Mouse (Mus musculus) urinary bladder, postnatal 36 days (tissue): ENCODE results near the gene Ucp1.

Experiments used
- DNase-seq, 2 experiments: peaks; one replicate each; pipeline ENCODE4 v3.0.0; 2022; ENCODE audit warnings: low spot score in 2 of 2, mixed read lengths in 1 of 2

Ucp1 gene

GRCm38 (mm10) chr8:83331899-83332697, 41.9 kb downstream of the Ucp1 start, which contains the start of gene Elmod2:
Gene Elmod2, minus strand, starts transcription at chr8:83332486.
- peak; percentile 96 for DNase-seq

GRCm38 (mm10) chr8:83332864-83333263, 42.7 kb downstream of the Ucp1 start:
- no peak for DNase-seq

DNA sequence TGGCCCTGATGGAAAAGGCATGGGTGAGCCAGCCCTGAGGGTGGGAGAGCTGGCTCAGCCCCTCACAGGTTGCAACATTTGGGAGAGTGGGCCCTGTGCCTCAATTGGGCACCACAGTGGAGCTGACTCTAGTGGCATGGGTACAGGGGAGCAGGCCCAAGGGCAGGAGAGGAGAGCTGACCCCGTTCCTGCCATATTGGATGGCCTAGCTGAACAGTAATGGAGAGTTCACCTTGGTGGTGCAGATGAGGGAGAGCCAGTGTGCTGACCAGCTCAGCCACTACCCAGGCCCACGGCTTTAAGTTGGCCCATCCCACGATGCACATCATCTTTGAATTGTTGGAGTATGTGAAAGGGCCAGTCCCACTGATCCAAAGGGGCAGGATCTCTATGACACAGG, 51.9 kb downstream of the Ucp1 start:
- DNase-seq: no peak

DNA sequence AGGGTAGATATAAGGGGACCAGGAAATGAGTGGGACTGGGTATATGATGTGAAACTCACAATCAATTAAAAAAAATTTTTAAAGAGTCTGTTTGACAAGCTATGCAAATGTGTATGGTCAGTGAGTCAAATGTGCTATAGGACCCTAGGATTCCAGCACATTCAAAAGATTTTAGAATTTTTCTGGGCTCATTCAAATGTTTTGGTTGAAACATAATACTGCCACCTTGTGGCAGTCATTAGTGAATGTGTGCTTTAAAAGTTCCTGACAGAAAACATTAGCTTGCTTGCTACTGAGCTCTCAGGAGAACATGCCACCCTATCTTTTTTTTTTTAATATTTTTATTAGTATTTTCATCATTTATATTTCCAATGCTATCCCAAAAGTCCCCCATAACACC, 52.5 kb downstream of the Ucp1 start:
- no peak for DNase-seq
